Comparison of ENCODE assay signal across 9 mouse cellular contexts in genomic region chr8:13455295-13455694, GRCm38 (mm10). TPM values are rescaled to one million over a fixed set of nuclear protein-coding genes. Genes with fewer than 3 reads are reported as not detected.
A peak's percentile ranks its signal among the peaks of the same experiment; 100 is the strongest.
DNase-seq lines count a peak whose midpoint lies in the region; ATAC-seq and TF ChIP-seq lines count a peak whose summit lies in the region.
"Had no signal": no experiment of that assay in that cellular context is flagged by ENCODE, and none has a peak within 500 bp of the region (broad histone marks: within the 10 kb centered on the region; RNA-seq: fewer than 3 reads in every experiment).

No protein-coding gene starts in this region.

- 26% methylated on average over 2 of the region's 2 CpGs for WGBS in cerebellum, adult 2 months
- whole genome bisulfite sequencing in bone marrow, adult 2 months: 6% methylated on average over 2 of the region's 2 CpGs
- WGBS in kidney, embryonic 15.5 days: 17% methylated on average over 2 of the region's 2 CpGs
- 7% methylated on average over 2 of the region's 2 CpGs for WGBS in small intestine, adult 2 months

- H3K4me2 ChIP-seq in kidney, embryonic 15.5 days: no peak overlapping the region

- peak; percentile 41 to 50 for DNase-seq in cerebellum, adult 2 months
- DNase-seq in cerebellum, adult 9-11 months: no peak
- DNase-seq in 416B (ENCODE audit: low read depth): peak; percentile 49
- peak; percentile 56 for DNase-seq in gastrocnemius, postnatal 10 days
- peak; percentile 80 for DNase-seq in lung, postnatal 14 days

- TF ChIP-seq POLR2A in cerebellum, adult 2 months (IDR thresholded peaks at IDR 0.05; ENCODE audit: borderline replicate concordance, insufficient read depth, low read length): no peak
- TF ChIP-seq POLR2A in bone marrow, adult 2 months (IDR thresholded peaks at IDR 0.05; ENCODE audit: borderline replicate concordance, control insufficient read depth, low read depth, low read length): no peak
- TF ChIP-seq POLR2A in small intestine, adult 2 months (IDR thresholded peaks at IDR 0.05; ENCODE audit: low read depth, low read length): no peak

- no peaks in the 10 kb centered on the region for H3K9me3 ChIP-seq in kidney, embryonic 15.5 days (replicated peaks)
- H3K9me3 ChIP-seq: G1E had no signal

- no peak overlapping the region for H3K27ac ChIP-seq in cerebellum, adult 2 months (ENCODE audit: insufficient read depth, low read length)
- H3K27ac ChIP-seq in bone marrow, adult 2 months (ENCODE audit: control insufficient read depth, insufficient read depth, low read depth, low read length, poor library complexity): no peak overlapping the region
- H3K27ac ChIP-seq in kidney, embryonic 15.5 days: no peak overlapping the region
- no peak overlapping the region for H3K27ac ChIP-seq in small intestine, adult 2 months (ENCODE audit: insufficient read depth, low read depth, low read length)

- no peaks in the 10 kb centered on the region for H3K36me3 ChIP-seq in kidney, embryonic 15.5 days
- H3K36me3 ChIP-seq in small intestine, adult 2 months (ENCODE audit: control insufficient read depth, insufficient read depth, low read length): no peaks in the 10 kb centered on the region
- H3K36me3 ChIP-seq: G1E had no signal

- H3K9ac ChIP-seq in kidney, embryonic 15.5 days: no peak overlapping the region

- ATAC-seq in kidney, embryonic 15.5 days (replicated peaks; ENCODE audit: low FRiP score): peak; percentile 71; the same call in 1 of the 2 replicates

- H3K27me3 ChIP-seq in cerebellum, adult 2 months (ENCODE audit: control insufficient read depth, insufficient read depth, low read length): no peaks in the 10 kb centered on the region
- no peaks in the 10 kb centered on the region for H3K27me3 ChIP-seq in kidney, embryonic 15.5 days
- H3K27me3 ChIP-seq in small intestine, adult 2 months (ENCODE audit: control insufficient read depth, insufficient read depth, low read length): no peaks in the 10 kb centered on the region

- TF ChIP-seq CTCF in cerebellum, adult 2 months (IDR thresholded peaks at IDR 0.05; ENCODE audit: borderline replicate concordance, insufficient read depth, low read depth, low read length): peak; percentile 76
- peak; percentile 75 for TF ChIP-seq CTCF in bone marrow, adult 2 months (IDR thresholded peaks at IDR 0.05; ENCODE audit: control insufficient read depth, insufficient read depth, low read length)
- peak; percentile 82; the same call in 1 of the 2 replicates for TF ChIP-seq CTCF in small intestine, adult 2 months (IDR thresholded peaks at IDR 0.05; ENCODE audit: extremely low read depth, insufficient read length, insufficient replicate concordance, low read depth, low read length)

- H3K4me1 ChIP-seq in cerebellum, adult 2 months (ENCODE audit: control insufficient read depth, insufficient read depth, low read length): no peaks in the 10 kb centered on the region
- H3K4me1 ChIP-seq in bone marrow, adult 2 months (ENCODE audit: control insufficient read depth, insufficient read depth, low read length): no peaks in the 10 kb centered on the region
- no peaks in the 10 kb centered on the region for H3K4me1 ChIP-seq in kidney, embryonic 15.5 days
- H3K4me1 ChIP-seq in small intestine, adult 2 months (ENCODE audit: control insufficient read depth, insufficient read depth, insufficient read length, low read length): no peaks in the 10 kb centered on the region

- no peak overlapping the region for H3K4me3 ChIP-seq in cerebellum, adult 2 months (replicated peaks; ENCODE audit: insufficient read depth, low read depth, low read length)
- no peak overlapping the region for H3K4me3 ChIP-seq in bone marrow, adult 2 months (replicated peaks; ENCODE audit: control insufficient read depth, low read depth, low read length)
- H3K4me3 ChIP-seq in kidney, embryonic 15.5 days (replicated peaks): no peak overlapping the region
- no peak overlapping the region for H3K4me3 ChIP-seq in small intestine, adult 2 months (ENCODE audit: low read depth, low read length)

RNA-seq across cellular contexts. Expression of gene Tmem255b, which starts 20.3 kb away (rescaled TPM):
- polyA plus RNA-seq in cerebellum, adult 2 months (2012; rRNA removed): 1.0 and 1.4 TPM in 2 replicates
- polyA plus RNA-seq in bone marrow, adult 2 months (2011; ENCODE audit: insufficient read depth, insufficient read length, low replicate concordance, missing spikeins): not detected in 2 replicates
- total RNA-seq in gastrocnemius, postnatal 10 days (2021): 1 to 10 TPM; 3.9 to 7.5 TPM
- polyA plus RNA-seq in kidney, embryonic 15.5 days (2015; fragmentation: Nextera tagmentation; extraction: Ambion mirVana): 0.62 and 1.2 TPM in 2 replicates
- 7.3 and 11.0 TPM in 2 replicates for polyA plus RNA-seq in small intestine, adult 2 months (2012; rRNA removed)
- total RNA-seq: G1E had no signal
- polyA plus RNA-seq: G1E had no signal

RNA-seq across cellular contexts. Expression of gene Gas6, which starts 39.0 kb away (rescaled TPM):
- 141 and 145 TPM in 2 replicates for polyA plus RNA-seq in cerebellum, adult 2 months (2012; rRNA removed)
- 33.7 and 50.8 TPM in 2 replicates for polyA plus RNA-seq in bone marrow, adult 2 months (2011; ENCODE audit: insufficient read depth, insufficient read length, low replicate concordance, missing spikeins)
- 10 to 100 TPM; 79.3 to 82.1 TPM for total RNA-seq in gastrocnemius, postnatal 10 days (2021)
- polyA plus RNA-seq in kidney, embryonic 15.5 days (2015; fragmentation: Nextera tagmentation; extraction: Ambion mirVana): 52.2 and 55.3 TPM in 2 replicates
- 42.6 and 58.3 TPM in 2 replicates for polyA plus RNA-seq in small intestine, adult 2 months (2012; rRNA removed)
- total RNA-seq: G1E had no signal
- polyA plus RNA-seq: G1E had no signal

RNA-seq across cellular contexts. Expression of gene Grk1, which starts 50.4 kb away (rescaled TPM):
- 0.02 and 0.05 TPM in 2 replicates for polyA plus RNA-seq in cerebellum, adult 2 months (2012; rRNA removed)
- 0.20 TPM in 1 of 2 replicates, not detected in the other for polyA plus RNA-seq in bone marrow, adult 2 months (2011; ENCODE audit: insufficient read depth, insufficient read length, low replicate concordance, missing spikeins)
- total RNA-seq in gastrocnemius, postnatal 10 days (2021): under 1 TPM; 0.02 TPM
- polyA plus RNA-seq in kidney, embryonic 15.5 days (2015; fragmentation: Nextera tagmentation; extraction: Ambion mirVana): not detected in 2 replicates
- polyA plus RNA-seq in small intestine, adult 2 months (2012; rRNA removed): not detected in 2 replicates

RNA-seq across cellular contexts. Expression of gene Atp4b, which starts 58.7 kb away (rescaled TPM):
- not detected in 2 replicates for polyA plus RNA-seq in cerebellum, adult 2 months (2012; rRNA removed)
- polyA plus RNA-seq in bone marrow, adult 2 months (2011; ENCODE audit: insufficient read depth, insufficient read length, low replicate concordance, missing spikeins): not detected in 2 replicates
- not detected for total RNA-seq in gastrocnemius, postnatal 10 days (2021)
- not detected in 2 replicates for polyA plus RNA-seq in kidney, embryonic 15.5 days (2015; fragmentation: Nextera tagmentation; extraction: Ambion mirVana)
- polyA plus RNA-seq in small intestine, adult 2 months (2012; rRNA removed): 0.06 and 0.13 TPM in 2 replicates
- polyA plus RNA-seq: G1E had no signal
